Mouse (Mus musculus): Measurements from ENCODE around the gene Msantd2. TPM values are rescaled to one million over a fixed set of nuclear protein-coding genes. Genes with fewer than 3 reads are reported as not detected.
A peak's percentile ranks its signal among the peaks of the same experiment; 100 is the strongest.

Gene Msantd2
- polyA plus RNA-seq, 1 experiment from 2014 or later = 39.9 TPM

DNA sequence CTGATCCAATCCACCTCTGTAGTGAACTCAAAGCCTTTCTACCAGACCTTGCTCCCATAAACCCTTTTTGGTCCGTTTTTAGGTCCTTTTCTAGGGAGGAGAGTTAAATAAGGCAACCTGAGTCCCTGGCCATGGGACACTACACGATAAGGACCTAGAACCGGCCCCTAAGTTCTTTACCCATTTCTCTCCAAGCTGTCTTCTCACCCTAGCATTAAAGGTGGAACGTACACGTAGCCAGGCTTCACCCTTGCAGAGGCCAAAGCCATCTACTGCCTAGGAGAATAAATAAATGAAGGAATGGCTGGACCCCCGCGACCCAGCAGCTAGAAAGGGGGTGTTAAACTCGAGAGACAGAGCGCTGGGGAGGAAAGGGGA lies 29.5 kb upstream of the Msantd2 start:
- peak overlapping the region; percentile 62 for H3K9ac ChIP-seq (ENCODE audit: low read length)
- H3K4me3 ChIP-seq (ENCODE audit: low read depth, low read length) = peak overlapping the region; percentile 47
- peak overlapping the region; percentile 60 for H3K4me2 ChIP-seq (ENCODE audit: low read depth)
- no peaks in the 10 kb centered on the region for H3K9me3 ChIP-seq (ENCODE audit: control insufficient read depth, low read length)
- DNase-seq (ENCODE audit: low spot score) = no peak
- no peak for ATAC-seq (ENCODE audit: insufficient read depth, low FRiP score, low TSS enrichment)
- peaks cover 12% of the 10 kb centered on the region for H3K4me1 ChIP-seq (ENCODE audit: control insufficient read depth, insufficient read depth, low read length)
- H3K27me3 ChIP-seq (ENCODE audit: control insufficient read depth, insufficient read depth, low read length) = peaks cover 78% of the 10 kb centered on the region
- H3K36me3 ChIP-seq (ENCODE audit: control insufficient read depth, insufficient read depth, low read length) = no peaks in the 10 kb centered on the region
- WGBS = under 1% methylated on average over 9 of the region's 9 CpGs
- peak overlapping the region; percentile 84 for H3K27ac ChIP-seq (ENCODE audit: low read depth, low read length)

DNA sequence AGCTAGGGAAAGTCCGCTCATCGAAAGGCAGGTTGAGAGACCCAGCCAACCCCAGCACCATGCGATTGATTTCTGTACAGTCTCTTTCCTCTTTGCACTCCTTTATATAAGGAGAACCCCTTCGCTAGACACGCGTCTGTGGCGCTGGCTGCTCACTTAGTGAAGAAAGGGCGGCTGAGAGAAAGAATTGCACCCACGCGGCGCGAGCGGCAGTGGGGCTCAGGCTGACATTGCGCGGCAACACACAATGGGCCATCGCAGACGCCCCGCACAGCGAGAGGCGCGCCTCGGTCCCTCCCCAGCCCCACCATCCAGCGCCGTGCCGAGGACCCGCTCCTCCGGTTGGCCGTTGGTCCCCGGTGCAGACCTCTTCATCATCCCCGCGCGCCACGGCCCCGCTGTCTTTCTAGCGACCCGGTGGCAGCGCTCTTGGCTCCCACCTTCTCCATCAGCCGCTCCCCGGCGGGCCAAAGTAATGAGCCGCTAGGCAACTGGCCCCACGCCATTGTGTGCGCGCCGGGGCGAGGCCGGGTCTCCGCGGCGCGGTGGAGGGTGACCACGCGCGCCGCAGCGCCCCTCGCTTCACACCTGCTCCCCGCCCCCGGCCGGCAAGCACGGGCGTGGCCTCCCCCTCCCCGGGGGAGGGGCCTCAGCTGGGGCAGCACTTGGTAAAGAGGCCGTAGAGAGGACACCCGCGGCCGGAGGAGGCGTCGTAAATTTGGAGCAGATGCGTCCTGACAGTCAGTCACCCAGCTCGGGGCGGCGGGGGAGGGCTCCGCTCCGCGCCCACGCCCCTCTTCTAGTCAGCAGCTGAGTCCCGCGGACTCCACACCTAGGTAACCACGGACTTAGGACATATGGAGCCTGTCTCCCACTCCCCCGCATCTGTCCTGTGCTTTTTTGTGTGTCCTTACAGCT lies 28.8 kb upstream of the Msantd2 start:
- DNase-seq (ENCODE audit: low spot score) = peak; percentile 82

DNA sequence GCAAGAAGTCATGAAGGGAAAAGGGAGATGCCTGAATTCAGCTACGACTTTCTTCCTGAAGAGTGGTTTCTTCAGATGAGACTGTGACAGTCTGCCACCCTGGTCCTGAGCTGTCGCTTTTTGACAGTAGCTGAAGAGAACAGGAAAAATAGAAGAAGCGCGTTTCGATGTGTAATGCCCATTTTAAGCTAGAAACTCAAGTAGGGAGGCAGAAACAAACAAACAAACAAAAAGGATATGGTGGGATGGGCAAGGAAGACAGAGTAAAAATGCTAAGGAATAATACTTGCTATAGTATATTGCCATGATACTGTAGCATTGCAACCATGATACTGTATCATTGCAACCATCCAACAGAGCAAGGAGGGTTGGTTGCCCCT lies 28.2 kb upstream of the Msantd2 start:
- ATAC-seq (ENCODE audit: insufficient read depth, low FRiP score, low TSS enrichment) (no peak), DNase-seq (ENCODE audit: low spot score) (no peak)
- Histone ChIP-seq H3K9ac (ENCODE audit: low read length) (no peak overlapping the region), H3K4me1 (ENCODE audit: control insufficient read depth, insufficient read depth, low read length) (peaks cover 7% of the 10 kb centered on the region), H3K4me2 (ENCODE audit: low read depth) (peak overlapping the region; percentile 60), H3K36me3 (ENCODE audit: control insufficient read depth, insufficient read depth, low read length) (no peaks in the 10 kb centered on the region), H3K27ac (ENCODE audit: low read depth, low read length) (no peak overlapping the region), H3K9me3 (ENCODE audit: control insufficient read depth, low read length) (no peaks in the 10 kb centered on the region), H3K4me3 (ENCODE audit: low read depth, low read length) (peak overlapping the region; percentile 47), H3K27me3 (ENCODE audit: control insufficient read depth, insufficient read depth, low read length) (peaks cover 65% of the 10 kb centered on the region)
- 9% methylated on average over 5 of the region's 5 CpGs for WGBS

More for the DNA sequence above, 28.8 kb upstream of the Msantd2 start:
- under 1% methylated on average over 80 of the region's 81 CpGs for WGBS
- peak; percentile 74 for ATAC-seq (ENCODE audit: insufficient read depth, low FRiP score, low TSS enrichment)
- Histone ChIP-seq H3K4me2 (ENCODE audit: low read depth) (peak overlapping the region; percentile 60), H3K9ac (ENCODE audit: low read length) (peak overlapping the region; percentile 62), H3K27ac (ENCODE audit: low read depth, low read length) (peak overlapping the region; percentile 84), H3K27me3 (ENCODE audit: control insufficient read depth, insufficient read depth, low read length) (peaks cover 72% of the 10 kb centered on the region), H3K36me3 (ENCODE audit: control insufficient read depth, insufficient read depth, low read length) (no peaks in the 10 kb centered on the region), H3K4me3 (ENCODE audit: low read depth, low read length) (peak overlapping the region; percentile 47), H3K9me3 (ENCODE audit: control insufficient read depth, low read length) (no peaks in the 10 kb centered on the region), H3K4me1 (ENCODE audit: control insufficient read depth, insufficient read depth, low read length) (peaks cover 8% of the 10 kb centered on the region)

DNA sequence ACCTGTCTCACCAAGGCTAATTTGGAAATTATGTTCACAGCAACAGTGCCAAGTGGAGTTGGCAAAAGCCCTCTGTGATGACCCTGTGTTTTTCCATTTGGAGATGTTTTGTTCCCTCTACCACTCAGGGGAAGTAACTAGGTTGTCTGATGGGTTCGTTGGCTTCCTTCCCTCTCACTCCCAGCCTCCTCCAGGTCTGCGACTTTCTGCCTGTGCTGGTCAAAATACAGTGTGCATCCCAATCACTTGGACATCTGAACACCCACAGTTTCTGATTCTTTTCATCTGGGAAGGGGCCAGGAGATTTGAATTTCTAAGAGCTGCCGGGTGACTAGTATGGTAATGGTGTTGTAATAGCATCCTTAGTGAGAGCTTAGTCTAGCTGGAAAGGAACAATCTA lies 27.5 kb upstream of the Msantd2 start:
- Histone ChIP-seq H3K4me1 (ENCODE audit: control insufficient read depth, insufficient read depth, low read length) (peaks cover 1% of the 10 kb centered on the region), H3K27me3 (ENCODE audit: control insufficient read depth, insufficient read depth, low read length) (peaks cover 59% of the 10 kb centered on the region), H3K27ac (ENCODE audit: low read depth, low read length) (no peak overlapping the region), H3K9ac (ENCODE audit: low read length) (no peak overlapping the region), H3K9me3 (ENCODE audit: control insufficient read depth, low read length) (no peaks in the 10 kb centered on the region), H3K36me3 (ENCODE audit: control insufficient read depth, insufficient read depth, low read length) (no peaks in the 10 kb centered on the region), H3K4me2 (ENCODE audit: low read depth) (no peak overlapping the region), H3K4me3 (ENCODE audit: low read depth, low read length) (no peak overlapping the region)
- 9% methylated on average over 3 of the region's 3 CpGs for WGBS
- DNase-seq (ENCODE audit: low spot score) (no peak), ATAC-seq (ENCODE audit: insufficient read depth, low FRiP score, low TSS enrichment) (no peak)

DNA sequence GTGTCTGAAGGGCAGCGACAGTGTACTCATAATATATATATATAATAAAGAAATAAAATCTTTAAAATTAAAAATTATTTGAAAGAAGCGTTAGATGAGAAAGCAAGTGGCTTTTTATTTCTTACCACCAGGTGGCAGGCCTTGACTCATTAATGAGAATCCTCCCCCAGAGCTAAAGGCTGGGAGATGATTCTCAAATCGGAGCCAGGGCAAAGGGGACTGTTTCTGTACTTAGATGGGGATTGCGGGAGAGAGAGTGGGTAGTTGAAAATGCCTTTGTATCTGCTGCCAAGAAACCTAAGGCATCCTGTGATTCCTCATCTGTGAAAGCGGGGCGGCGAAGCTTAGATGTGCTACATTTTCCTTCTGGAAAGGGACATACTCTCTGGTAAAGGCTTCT lies 26.4 kb upstream of the Msantd2 start:
- Histone ChIP-seq H3K9me3 (ENCODE audit: control insufficient read depth, low read length) (no peaks in the 10 kb centered on the region), H3K4me1 (ENCODE audit: control insufficient read depth, insufficient read depth, low read length) (no peaks in the 10 kb centered on the region; the same call in 1 of the 2 replicates), H3K27me3 (ENCODE audit: control insufficient read depth, insufficient read depth, low read length) (peaks cover 49% of the 10 kb centered on the region), H3K4me2 (ENCODE audit: low read depth) (no peak overlapping the region), H3K4me3 (ENCODE audit: low read depth, low read length) (no peak overlapping the region), H3K27ac (ENCODE audit: low read depth, low read length) (no peak overlapping the region), H3K36me3 (ENCODE audit: control insufficient read depth, insufficient read depth, low read length) (no peaks in the 10 kb centered on the region), H3K9ac (ENCODE audit: low read length) (no peak overlapping the region)
- DNase-seq (ENCODE audit: low spot score) = peak; percentile 55
- 14% methylated on average over 7 of the region's 7 CpGs for WGBS
- ATAC-seq (ENCODE audit: insufficient read depth, low FRiP score, low TSS enrichment) = no peak

DNA sequence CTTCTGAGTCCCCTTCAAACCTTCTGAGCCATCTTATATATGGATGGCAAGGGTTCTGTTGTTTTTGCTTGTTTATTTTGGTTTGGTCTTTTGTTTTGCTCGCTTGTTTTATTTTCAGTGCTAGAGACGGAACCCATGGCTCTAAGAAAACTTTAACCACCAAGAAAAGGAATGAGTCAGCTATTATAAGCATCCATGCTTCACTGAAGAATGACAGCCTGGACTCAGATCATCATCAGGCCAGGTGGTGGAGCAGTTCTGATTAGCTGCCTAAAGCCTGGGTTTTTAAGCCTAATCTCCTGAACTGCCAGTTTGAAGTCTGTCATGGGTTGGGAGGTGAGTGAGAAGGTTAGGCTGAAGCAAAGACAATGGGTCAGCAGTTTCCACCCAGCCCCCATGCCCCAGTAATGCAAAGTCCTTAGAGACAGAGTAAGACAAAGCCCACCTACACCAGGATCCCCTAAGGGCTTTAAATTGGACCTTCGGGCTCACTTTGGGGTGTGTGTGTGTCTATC lies 15.5 kb upstream of the Msantd2 start:
- no peak for ATAC-seq (ENCODE audit: insufficient read depth, low FRiP score, low TSS enrichment)
- WGBS = 78% methylated on average over 3 of the region's 3 CpGs

DNA sequence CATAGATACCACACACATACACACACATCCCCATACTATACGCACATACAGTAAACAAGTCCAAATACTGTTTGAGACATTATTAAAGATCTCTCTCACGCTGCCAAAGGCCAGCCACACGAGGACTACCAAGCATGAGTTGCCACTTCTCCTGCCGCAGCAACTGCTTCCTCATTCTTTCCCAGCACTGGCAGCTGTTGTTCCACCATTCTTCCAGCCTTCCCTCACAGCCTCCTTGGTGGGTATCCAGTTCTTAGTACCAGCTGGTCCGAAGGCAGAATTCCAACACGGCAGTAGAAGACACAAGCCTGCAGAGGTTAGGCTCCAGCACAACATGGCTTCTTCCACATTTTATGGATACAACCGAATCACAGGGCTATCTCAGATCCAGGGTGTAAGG lies 14.2 kb upstream of the Msantd2 start:
- no peak overlapping the region for H3K4me2 ChIP-seq (ENCODE audit: low read depth)
- H3K27ac ChIP-seq (ENCODE audit: low read depth, low read length) = no peak overlapping the region
- H3K36me3 ChIP-seq (ENCODE audit: control insufficient read depth, insufficient read depth, low read length) = no peaks in the 10 kb centered on the region
- H3K4me3 ChIP-seq (ENCODE audit: low read depth, low read length) = no peak overlapping the region
- no peak overlapping the region for H3K9ac ChIP-seq (ENCODE audit: low read length)
- no peaks in the 10 kb centered on the region for H3K27me3 ChIP-seq (ENCODE audit: control insufficient read depth, insufficient read depth, low read length)
- H3K9me3 ChIP-seq (ENCODE audit: control insufficient read depth, low read length) = no peaks in the 10 kb centered on the region
- DNase-seq (ENCODE audit: low spot score) = no peak
- 87% methylated on average over 7 of the region's 7 CpGs for WGBS
- H3K4me1 ChIP-seq (ENCODE audit: control insufficient read depth, insufficient read depth, low read length) = no peaks in the 10 kb centered on the region
- no peak for ATAC-seq (ENCODE audit: insufficient read depth, low FRiP score, low TSS enrichment)

More for the DNA sequence above, 15.5 kb upstream of the Msantd2 start:
- H3K9me3 ChIP-seq (ENCODE audit: control insufficient read depth, low read length) = no peaks in the 10 kb centered on the region
- H3K4me1 ChIP-seq (ENCODE audit: control insufficient read depth, insufficient read depth, low read length) = no peaks in the 10 kb centered on the region
- no peak overlapping the region for H3K4me3 ChIP-seq (ENCODE audit: low read depth, low read length)
- H3K27ac ChIP-seq (ENCODE audit: low read depth, low read length) = no peak overlapping the region
- H3K9ac ChIP-seq (ENCODE audit: low read length) = no peak overlapping the region
- no peak overlapping the region for H3K4me2 ChIP-seq (ENCODE audit: low read depth)
- H3K36me3 ChIP-seq (ENCODE audit: control insufficient read depth, insufficient read depth, low read length) = no peaks in the 10 kb centered on the region
- no peaks in the 10 kb centered on the region for H3K27me3 ChIP-seq (ENCODE audit: control insufficient read depth, insufficient read depth, low read length)
- no peak for DNase-seq (ENCODE audit: low spot score)

DNA sequence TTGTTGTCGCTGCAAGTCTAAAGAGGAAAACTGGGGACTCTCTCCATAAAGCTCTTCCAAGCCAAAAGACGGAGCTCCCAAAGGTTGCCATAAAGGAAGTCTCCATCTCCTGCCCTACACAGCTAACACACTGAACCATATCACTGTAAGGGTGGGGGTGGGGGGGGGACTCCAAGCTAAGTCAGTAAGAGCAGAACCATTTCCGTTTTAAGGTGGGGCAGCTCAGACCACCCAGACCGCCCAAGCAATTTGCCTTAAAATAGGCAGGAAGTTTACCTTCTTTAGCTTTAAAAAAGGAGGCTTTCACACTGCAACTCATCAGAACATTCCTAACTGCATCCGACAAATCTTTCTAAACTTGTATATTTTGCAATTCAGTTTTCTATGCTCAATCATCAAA lies 4.0 kb upstream of the Msantd2 start:
- Histone ChIP-seq H3K27ac (ENCODE audit: low read depth, low read length) (no peak overlapping the region), H3K27me3 (ENCODE audit: control insufficient read depth, insufficient read depth, low read length) (no peaks in the 10 kb centered on the region), H3K9ac (ENCODE audit: low read length) (no peak overlapping the region), H3K9me3 (ENCODE audit: control insufficient read depth, low read length) (no peaks in the 10 kb centered on the region), H3K4me1 (ENCODE audit: control insufficient read depth, insufficient read depth, low read length) (peaks cover 3% of the 10 kb centered on the region; the same call in 1 of the 2 replicates), H3K36me3 (ENCODE audit: control insufficient read depth, insufficient read depth, low read length) (no peaks in the 10 kb centered on the region), H3K4me2 (ENCODE audit: low read depth) (no peak overlapping the region), H3K4me3 (ENCODE audit: low read depth, low read length) (no peak overlapping the region)
- ATAC-seq (ENCODE audit: insufficient read depth, low FRiP score, low TSS enrichment) (no peak), DNase-seq (ENCODE audit: low spot score) (no peak)
- WGBS = 56% methylated on average over 5 of the region's 5 CpGs

DNA sequence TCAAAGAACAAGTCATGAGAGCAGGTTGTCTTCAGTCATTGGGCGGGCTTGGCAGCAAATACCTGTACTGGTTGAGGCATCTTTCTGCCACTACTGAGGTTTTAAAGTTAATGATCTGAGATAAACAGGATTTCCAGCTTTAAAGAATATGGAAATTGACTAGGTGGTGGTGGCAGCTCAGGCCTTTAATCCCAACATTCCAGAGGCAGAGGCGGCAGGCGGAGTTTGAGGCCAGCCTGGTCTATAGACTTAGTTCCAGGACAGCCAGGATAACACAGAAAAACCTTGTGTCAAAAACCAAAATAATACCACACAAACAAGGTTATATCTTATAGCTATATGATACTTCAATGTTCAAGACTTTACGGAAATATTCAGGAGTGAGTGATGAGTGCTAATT lies 1.1 kb upstream of the Msantd2 start:
- H3K27ac ChIP-seq (ENCODE audit: low read depth, low read length) = no peak overlapping the region; the same call in 1 of the 2 replicates
- WGBS = 44% methylated on average over 4 of the region's 4 CpGs
- peak overlapping the region; percentile 87 for H3K4me2 ChIP-seq (ENCODE audit: low read depth)
- H3K4me3 ChIP-seq (ENCODE audit: low read depth, low read length) = peak overlapping the region; percentile 99
- no peaks in the 10 kb centered on the region for H3K36me3 ChIP-seq (ENCODE audit: control insufficient read depth, insufficient read depth, low read length)
- no peaks in the 10 kb centered on the region for H3K27me3 ChIP-seq (ENCODE audit: control insufficient read depth, insufficient read depth, low read length)
- peak overlapping the region; percentile 97 for H3K9ac ChIP-seq (ENCODE audit: low read length)
- ATAC-seq (ENCODE audit: insufficient read depth, low FRiP score, low TSS enrichment) = no peak
- DNase-seq (ENCODE audit: low spot score) = no peak
- peaks cover 11% of the 10 kb centered on the region; the same call in 1 of the 2 replicates for H3K4me1 ChIP-seq (ENCODE audit: control insufficient read depth, insufficient read depth, low read length)
- H3K9me3 ChIP-seq (ENCODE audit: control insufficient read depth, low read length) = no peaks in the 10 kb centered on the region

All from neural tube, embryonic 11.5 days (tissue).